Mouse (Mus musculus) thymus, adult 2 months (tissue): ENCODE results near the gene Zmiz2.
"Not testable (repeated sequence)": the region's sequence is repeated elsewhere in the genome, so short reads cannot be mapped to it uniquely, and the experiment has no call there.

Experiments used
- CTCF ChIP-seq: fragments of 200-500 bp; IDR thresholded peaks from 2 replicates; pipeline ENCODE4 v1.5.1; 2012; ENCODE audit warnings: mild to moderate bottlenecking, control low read depth, low read length, moderate library complexity, borderline replicate concordance; ENCODE audit not compliant: control insufficient read depth, poor library complexity, insufficient read depth; ENCODE audit errors: extremely low read depth
- POLR2A ChIP-seq: fragments of 200-500 bp; IDR thresholded peaks from 2 replicates; pipeline ENCODE4 v1.6.1; 2012; ENCODE audit warnings: mild to moderate bottlenecking, low read length, control low read depth, moderate library complexity; ENCODE audit not compliant: control insufficient read depth, poor library complexity, insufficient read depth; ENCODE audit errors: extremely low read depth

DNA sequence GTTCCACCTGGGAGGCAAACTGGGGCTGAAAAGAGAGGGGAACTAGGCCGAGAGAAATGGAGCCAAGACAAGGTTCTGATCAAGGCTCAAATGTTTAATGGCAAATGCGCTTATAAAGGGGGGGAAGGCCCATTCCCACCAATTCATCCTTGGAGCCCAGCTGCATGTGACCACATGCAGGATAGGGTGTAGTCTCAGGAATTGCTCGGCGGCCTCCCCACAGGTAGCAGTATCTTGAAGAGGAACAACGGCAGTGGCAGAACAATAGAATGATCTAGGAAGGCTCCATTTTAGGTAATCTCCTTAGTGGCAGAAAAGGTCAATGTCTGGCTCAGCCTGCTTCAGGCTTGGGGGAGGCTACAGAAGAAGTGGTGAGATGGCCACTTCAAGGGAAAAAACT, 20.9 kb upstream of the Zmiz2 start:
- TF ChIP-seq CTCF, POLR2A: not testable (repeated sequence)
